Mouse (Mus musculus) CH12.LX (cell line): ENCODE measurements at regions not wholly inside any gene's neighbourhood (a gene's known extent, or its start where the extent isn't known, plus 50 kb on each side); places are given as distances from the start of the nearest gene placed in this dataset.
"Not testable (repeated sequence)": the region's sequence is repeated elsewhere in the genome, so short reads cannot be mapped to it uniquely, and the experiment has no call there.

Experiments
- DNase-seq: peaks from one replicate; pipeline ENCODE4 v3.0.0-alpha.2; 2013; ENCODE audit errors: extremely low read depth
- H3K27ac ChIP-seq: 2 replicates; pipeline ENCODE4 v1.5.1; 2012; ENCODE audit warnings: low read depth, mild to moderate bottlenecking, control low read depth, moderate library complexity; ENCODE audit not compliant: insufficient read depth
- H3K27me3 ChIP-seq: replicated peaks from 2 replicates; pipeline ENCODE3; 2012; ENCODE audit warnings: inconsistent platforms
- H3K36me3 ChIP-seq, 2 experiments: replicated peaks in 1 of 2; 2 replicates each; pipeline versions ENCODE3 to v1.6.1; 2012; ENCODE audit warnings: inconsistent platforms in 1 of 2, low read length in 1 of 2, mild to moderate bottlenecking in 1 of 2, mixed read lengths in 1 of 2, moderate library complexity in 1 of 2; ENCODE audit not compliant: control insufficient read depth in 1 of 2, insufficient read depth in 1 of 2
- H3K4me1 ChIP-seq, 2 experiments: 2 replicates each; pipeline ENCODE4 v1.6.1; 2012; ENCODE audit warnings: inconsistent platforms in 1 of 2, moderate library complexity in 1 of 2; ENCODE audit not compliant: insufficient read depth in 2 of 2, control insufficient read depth in 1 of 2
- H3K4me2 ChIP-seq: 2 replicates; pipeline ENCODE4 v1.6.1; 2012; ENCODE audit warnings: low read depth, mild to moderate bottlenecking, control low read depth; ENCODE audit not compliant: poor library complexity, insufficient read depth, severe bottlenecking
- H3K4me3 ChIP-seq, 3 experiments: fragments of 150-350 bp in 1 of 3; sonication (generic) in 1 of 3; replicated peaks in 1 of 3; 2 replicates each; pipeline versions ENCODE3 to v1.5.1; 2011 to 2012; ENCODE audit warnings: low read depth in 2 of 3, low read length in 2 of 3, mild to moderate bottlenecking in 2 of 3, moderate library complexity in 2 of 3, control low read depth in 1 of 3, improper control_type of control experiment in 1 of 3, inconsistent platforms in 1 of 3, mixed read lengths in 1 of 3; ENCODE audit not compliant: poor library complexity in 1 of 3
- H3K79me2 ChIP-seq: replicated peaks from 2 replicates; pipeline ENCODE4 v1.6.1; 2012; ENCODE audit warnings: mild to moderate bottlenecking, moderate library complexity; ENCODE audit not compliant: control insufficient read depth, poor library complexity, insufficient read depth, severe bottlenecking; ENCODE audit errors: extremely low read depth
- H3K9ac ChIP-seq: 2 replicates; pipeline ENCODE4 v1.6.1; 2012; ENCODE audit warnings: low read depth, mild to moderate bottlenecking, control low read depth, moderate library complexity; ENCODE audit not compliant: insufficient read depth
- H3K9me3 ChIP-seq: replicated peaks from 2 replicates; pipeline ENCODE3; 2012; ENCODE audit warnings: low read length, inconsistent platforms, mixed read lengths
- BHLHE40 ChIP-seq: IDR thresholded peaks from 2 replicates; pipeline ENCODE4 v1.6.1; 2011; ENCODE audit warnings: mild to moderate bottlenecking, low read depth, low read length, improper control_type of control experiment
- CHD1 ChIP-seq: IDR thresholded peaks from 2 replicates; pipeline ENCODE4 v1.6.1; 2012; ENCODE audit warnings: low read depth, low read length, improper control_type of control experiment, inconsistent platforms
- ELF1 ChIP-seq: IDR thresholded peaks from 2 replicates; pipeline ENCODE4 v1.6.1; 2014; ENCODE audit warnings: low read depth, mild to moderate bottlenecking, inconsistent platforms, low read length, improper control_type of control experiment
- HCFC1 ChIP-seq: IDR thresholded peaks from 2 replicates; pipeline ENCODE4 v1.6.1; 2012; ENCODE audit warnings: low read depth, mild to moderate bottlenecking, inconsistent platforms, low read length, improper control_type of control experiment
- IRF4 ChIP-seq: IDR thresholded peaks from 2 replicates; pipeline ENCODE4 v1.6.1; 2014; ENCODE audit warnings: low read depth, mild to moderate bottlenecking, inconsistent platforms, low read length, improper control_type of control experiment
- KAT2A ChIP-seq: IDR thresholded peaks from 2 replicates; pipeline ENCODE4 v1.6.1; 2012; ENCODE audit warnings: low read length, improper control_type of control experiment, inconsistent platforms; ENCODE audit not compliant: insufficient replicate concordance
- MAFK ChIP-seq: IDR thresholded peaks from 2 replicates; pipeline ENCODE4 v1.6.1; 2011; ENCODE audit warnings: low read length, improper control_type of control experiment; ENCODE audit not compliant: insufficient replicate concordance
- MAX ChIP-seq: IDR thresholded peaks from 2 replicates; pipeline ENCODE4 v1.6.1; 2011; ENCODE audit warnings: low read length, improper control_type of control experiment
- MXI1 ChIP-seq: IDR thresholded peaks from 2 replicates; pipeline ENCODE4 v1.6.1; 2011; ENCODE audit warnings: mild to moderate bottlenecking, low read depth, low read length, improper control_type of control experiment
- NELFE ChIP-seq: IDR thresholded peaks from 2 replicates; pipeline ENCODE4 v1.6.1; 2011; ENCODE audit warnings: low read depth, low read length, improper control_type of control experiment
- NRF1 ChIP-seq: IDR thresholded peaks from 2 replicates; pipeline ENCODE4 v1.6.1; 2014; ENCODE audit warnings: low read depth, mild to moderate bottlenecking, inconsistent platforms, low read length, improper control_type of control experiment, moderate library complexity
- PAX5 ChIP-seq: IDR thresholded peaks from 2 replicates; pipeline ENCODE4 v1.6.1; 2012; ENCODE audit warnings: low read length, inconsistent platforms, mixed read lengths
- POLR2A ChIP-seq: IDR thresholded peaks from 2 replicates; pipeline ENCODE4 v1.6.1; 2011; ENCODE audit warnings: low read depth, mild to moderate bottlenecking, improper control_type of control experiment, low read length
- POLR2AphosphoS2 ChIP-seq: IDR thresholded peaks from 2 replicates; pipeline ENCODE4 v1.6.1; 2011; ENCODE audit warnings: low read depth, low read length, improper control_type of control experiment
- SIN3A ChIP-seq: IDR thresholded peaks from 2 replicates; pipeline ENCODE4 v1.6.1; 2012; ENCODE audit warnings: low read length, improper control_type of control experiment, inconsistent platforms
- TCF12 ChIP-seq: IDR thresholded peaks from 2 replicates; pipeline ENCODE4 v1.6.1; 2014; ENCODE audit warnings: low read depth, mild to moderate bottlenecking, inconsistent platforms, low read length, improper control_type of control experiment
- UBTF ChIP-seq: IDR thresholded peaks from 2 replicates; pipeline ENCODE4 v1.6.1; 2012; ENCODE audit warnings: low read depth, mild to moderate bottlenecking, inconsistent platforms, low read length, improper control_type of control experiment, moderate library complexity
- ZC3H11A ChIP-seq: IDR thresholded peaks from 2 replicates; pipeline ENCODE4 v1.6.1; 2012; ENCODE audit warnings: low read depth, mild to moderate bottlenecking, inconsistent platforms, low read length, improper control_type of control experiment
- ZKSCAN1 ChIP-seq: IDR thresholded peaks from 2 replicates; pipeline ENCODE4 v1.6.1; 2012; ENCODE audit warnings: low read depth, inconsistent platforms, low read length, improper control_type of control experiment, borderline replicate concordance
- ZNF384 ChIP-seq: IDR thresholded peaks from 2 replicates; pipeline ENCODE4 v1.6.1; 2012; ENCODE audit warnings: low read depth, low read length, improper control_type of control experiment, inconsistent platforms
- dilution Hi-C: fragments of 300-500 bp; cut with MboI; formaldehyde crosslinking; loops from 2 replicates; pipeline ENCODE4 v1.14.3; 2020; ENCODE audit warnings: low sequenced_read_pairs; ENCODE audit not compliant: extremely low pct_unique_long_range_greater_than_20kb, extremely low pct_ligation_motif_present
- in situ Hi-C: fragments of 300-500 bp; cut with MboI; formaldehyde crosslinking; loops from 3 replicates; pipeline ENCODE4 v1.14.3; 2019; ENCODE audit warnings: low sequenced_read_pairs, low pct_ligation_motif_present, low pct_unique_long_range_greater_than_20kb, mixed read lengths

DNA sequence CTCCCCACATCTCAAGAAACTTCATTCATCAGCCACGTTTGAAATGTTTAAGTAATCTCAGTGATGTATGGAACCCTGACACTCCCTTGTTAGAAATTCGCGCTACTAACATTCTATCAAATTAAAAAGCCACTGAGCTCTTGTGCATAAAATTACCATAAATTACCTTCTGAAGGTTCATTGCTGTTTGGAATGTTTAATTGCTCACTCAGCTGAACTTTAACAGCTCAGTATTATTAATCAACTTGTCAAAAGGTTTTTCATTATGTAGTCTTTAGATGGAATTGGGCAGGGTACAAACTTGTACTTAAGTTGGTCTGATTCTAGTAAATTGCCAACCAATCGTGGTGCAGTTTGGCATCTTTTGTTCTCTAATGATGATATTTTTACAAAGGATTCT lies 108.5 kb upstream of the Dph6 start:
- H3K4me2 ChIP-seq, result no peak overlapping the region
- no peak for DNase-seq
- TF ChIP-seq ZC3H11A (no peak), MXI1 (no peak), BHLHE40 (no peak), UBTF (no peak), ZNF384 (no peak)
- TF ChIP-seq, all 38 proteins: peak for 0
- H3K79me2 ChIP-seq, result no peaks in the 10 kb centered on the region
- in situ Hi-C loops (no loop called here), dilution Hi-C loops (no loop called here)
- no peak overlapping the region for H3K9ac ChIP-seq
- H3K36me3 ChIP-seq, result no peaks in the 10 kb centered on the region
- no peaks in the 10 kb centered on the region for H3K9me3 ChIP-seq
- H3K27ac ChIP-seq, result no peak overlapping the region
- no peaks in the 10 kb centered on the region for H3K4me1 ChIP-seq
- H3K27me3 ChIP-seq, result no peaks in the 10 kb centered on the region
- no peak overlapping the region for H3K4me3 ChIP-seq

DNA sequence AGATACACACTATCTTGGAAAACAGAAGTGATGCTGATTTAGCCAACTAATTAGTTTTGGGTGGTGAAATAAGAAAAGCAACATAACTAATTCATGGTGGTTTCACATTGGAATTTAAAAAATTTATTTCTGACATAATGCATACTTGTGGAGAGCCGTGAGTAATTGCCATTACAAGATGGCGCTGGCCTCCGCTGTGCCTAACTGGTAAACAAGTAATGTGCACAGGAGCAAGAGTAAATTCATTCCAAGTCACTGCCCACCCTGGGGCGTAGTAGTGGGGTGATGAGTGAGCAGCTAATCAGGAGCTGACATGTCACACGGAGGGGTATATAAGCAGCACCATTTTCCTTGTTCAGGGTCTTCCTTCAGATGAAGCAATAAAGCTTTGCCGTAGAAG lies 119.0 kb upstream of the Dph6 start:
- H3K36me3 ChIP-seq, H3K4me2 ChIP-seq, H3K9me3 ChIP-seq, H3K79me2 ChIP-seq, DNase-seq, dilution Hi-C loops, H3K27ac ChIP-seq, H3K27me3 ChIP-seq, in situ Hi-C loops, H3K4me3 ChIP-seq, H3K4me1 ChIP-seq, H3K9ac ChIP-seq: not testable (repeated sequence)

DNA sequence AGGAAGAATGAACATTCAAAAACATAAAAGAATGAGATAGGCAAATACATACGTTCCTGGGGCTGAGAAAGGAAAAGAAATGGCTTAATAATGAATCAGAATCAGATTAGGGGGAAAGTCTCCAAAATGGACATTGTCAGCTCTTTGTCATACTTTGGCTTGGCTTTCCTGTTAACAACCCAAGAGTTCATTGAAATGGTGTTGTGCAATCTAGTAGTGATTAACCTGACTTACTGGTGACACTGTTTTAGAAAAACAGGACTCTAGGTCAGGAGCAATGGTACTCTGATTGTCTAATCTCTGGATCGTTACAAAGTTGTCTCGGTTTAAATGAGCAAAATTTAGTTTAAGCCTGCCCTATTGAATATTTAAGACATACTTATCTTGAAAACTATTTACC lies 119.5 kb upstream of the Dph6 start:
- Histone ChIP-seq H3K36me3 (no peaks in the 10 kb centered on the region), H3K4me3 (no peak overlapping the region), H3K4me1 (no peaks in the 10 kb centered on the region), H3K9ac (no peak overlapping the region), H3K9me3 (no peaks in the 10 kb centered on the region), H3K27me3 (no peaks in the 10 kb centered on the region), H3K79me2 (no peaks in the 10 kb centered on the region), H3K27ac (no peak overlapping the region), H3K4me2 (no peak overlapping the region)
- TF ChIP-seq NELFE (no peak), KAT2A (no peak), PAX5 (no peak), POLR2AphosphoS2 (no peak), ELF1 (no peak), HCFC1 (no peak), TCF12 (no peak), MXI1 (no peak), POLR2A (no peak), CHD1 (no peak), MAFK (no peak), MAX (no peak), IRF4 (no peak), NRF1 (no peak), SIN3A (no peak), ZKSCAN1 (no peak)
- dilution Hi-C loops (no loop called here), in situ Hi-C loops (no loop called here)
- DNase-seq, result no peak
